Mouse (Mus musculus): ENCODE data around the gene Olfr136.

The Olfr136 gene

DNA sequence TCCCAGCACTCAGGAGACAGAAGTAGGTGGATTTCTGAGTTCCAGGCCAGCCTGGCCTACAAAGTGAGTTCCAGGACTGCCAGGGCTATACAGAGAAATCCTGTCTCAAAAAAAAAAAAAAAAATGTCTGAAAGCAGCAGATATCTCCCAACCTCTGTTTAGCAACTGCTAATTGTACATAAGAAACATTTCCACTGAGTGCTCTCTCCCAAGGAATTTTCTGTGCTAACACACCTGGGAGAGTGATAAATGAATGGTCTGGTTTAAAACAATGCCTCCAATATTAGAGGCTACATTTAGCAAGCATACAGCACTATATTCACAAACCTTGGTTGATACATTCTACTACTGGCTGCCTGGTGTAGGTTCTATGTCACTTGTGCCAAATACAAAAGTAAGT is at the start of gene Olfr136:
TSS of gene Olfr136 (plus strand) at position 301 of the 400 bp plus-strand sequence.
- DNase-seq: no peak

DNA sequence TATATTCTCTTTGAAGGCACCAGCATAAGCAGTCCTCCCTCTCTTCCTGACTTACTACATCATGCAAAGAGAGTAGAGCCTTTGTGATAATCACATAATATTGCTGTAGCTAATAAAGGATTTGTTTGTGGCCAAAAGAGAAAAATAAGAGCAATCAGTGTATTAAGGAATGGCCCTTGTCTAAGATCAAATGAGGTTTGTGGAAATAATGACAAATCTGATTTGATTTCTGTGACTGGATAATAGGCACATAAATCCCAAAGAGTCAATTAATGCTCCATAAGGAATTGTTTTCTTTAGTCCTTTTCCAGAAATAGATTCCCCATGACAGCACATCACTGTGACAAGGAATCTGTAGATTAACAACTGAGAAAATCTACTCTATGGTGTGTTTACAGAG is 22.2 kb upstream of the Olfr136 start, which contains the start of gene Olfr137:
TSS of gene Olfr137 (minus strand) at position 101 of the 400 bp plus-strand sequence.
- DNase-seq: no peak

Data from cerebellum, adult 11-12 months (tissue).